Mouse (Mus musculus): ENCODE results near the gene Kcnd3.

Kcnd3 gene

GRCm38 (mm10) chr3:105585734-105586159, 133.6 kb downstream of the Kcnd3 start:
- DNase-seq (ENCODE audit: low read depth, low spot score): no peak

DNA sequence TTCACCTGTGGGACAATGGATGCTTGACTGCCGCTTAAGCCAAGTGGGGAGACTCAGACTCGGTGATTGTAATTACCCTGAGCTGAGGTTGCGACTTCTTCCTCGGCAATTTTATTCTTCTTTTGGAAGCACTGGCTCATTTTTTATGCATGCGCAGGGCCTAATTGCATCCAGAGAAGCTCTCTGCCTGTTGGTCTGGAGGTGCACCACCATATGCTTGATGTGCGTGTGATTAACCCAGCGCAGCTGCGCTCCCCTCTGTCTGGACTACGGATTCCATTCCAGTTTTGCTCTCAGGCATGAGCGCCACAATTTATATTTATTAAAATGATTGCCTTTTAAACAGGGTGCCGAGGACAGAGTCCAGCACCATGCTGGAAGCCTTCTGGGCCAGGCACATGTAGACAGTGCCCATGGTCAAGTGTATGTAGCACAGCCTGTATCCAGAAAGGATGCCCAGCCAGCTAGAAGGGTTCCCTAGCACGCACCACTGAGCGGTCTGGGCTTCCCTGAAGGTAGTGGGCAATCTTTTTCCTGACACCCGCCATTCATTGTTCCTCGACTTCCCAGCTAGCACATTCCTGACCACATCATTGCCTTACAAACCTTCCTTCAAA, 138.0 kb downstream of the Kcnd3 start:
- DNase-seq (ENCODE audit: low read depth, low spot score): no peak

GRCm38 (mm10) chr3:105591766-105592165, 139.6 kb downstream of the Kcnd3 start:
- DNase-seq (ENCODE audit: low read depth, low spot score): no peak

DNA sequence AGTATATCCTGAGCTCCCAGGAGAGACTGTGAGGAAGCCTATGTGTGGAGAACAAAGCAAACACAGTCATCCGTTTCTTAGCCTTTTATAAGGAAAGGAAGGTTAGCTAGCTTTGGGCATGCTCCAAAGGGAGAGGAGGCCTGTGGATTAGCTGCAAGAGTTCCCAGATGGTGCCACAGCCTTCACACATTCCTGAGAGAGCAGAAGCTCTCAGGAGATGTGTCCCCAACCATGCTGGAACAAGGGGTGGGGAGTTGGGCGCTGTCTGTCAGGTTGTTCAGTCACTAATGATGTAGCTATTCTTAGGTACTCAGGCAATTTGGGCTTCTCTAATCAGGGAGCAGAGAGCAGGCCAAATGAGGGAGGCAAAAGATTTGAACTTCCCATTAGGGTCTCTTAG, 140.1 kb downstream of the Kcnd3 start:
- no peak for DNase-seq (ENCODE audit: low read depth, low spot score)

DNA sequence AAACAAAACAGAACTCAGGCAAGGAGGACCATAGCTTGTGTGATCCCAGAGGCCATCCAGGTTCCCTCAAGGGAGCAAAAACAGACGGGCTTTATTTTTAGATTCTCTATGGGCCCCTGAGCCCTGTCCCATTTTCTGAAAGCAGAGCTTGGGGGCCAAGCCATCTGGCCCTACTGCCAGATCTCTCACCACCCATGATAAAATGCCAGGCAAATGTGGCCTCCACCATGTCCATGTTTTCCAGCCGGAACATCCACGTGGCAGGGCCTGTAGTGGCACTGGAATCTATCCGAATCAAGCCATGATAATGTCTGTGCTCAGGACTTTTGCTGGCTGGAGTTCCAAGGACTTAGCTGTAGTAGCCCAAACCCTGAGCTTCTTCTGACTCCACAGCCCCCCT, 148.4 kb downstream of the Kcnd3 start:
- DNase-seq (ENCODE audit: low read depth, low spot score): no peak

- no peak for DNase-seq (ENCODE audit: low read depth, low spot score)
These were observed 150.8 kb downstream of the Kcnd3 start for GRCm38 (mm10) chr3:105602966-105603365.

GRCm38 (mm10) chr3:105605726-105606125, 153.6 kb downstream of the Kcnd3 start:
- DNase-seq (ENCODE audit: low read depth, low spot score): no peak

DNA sequence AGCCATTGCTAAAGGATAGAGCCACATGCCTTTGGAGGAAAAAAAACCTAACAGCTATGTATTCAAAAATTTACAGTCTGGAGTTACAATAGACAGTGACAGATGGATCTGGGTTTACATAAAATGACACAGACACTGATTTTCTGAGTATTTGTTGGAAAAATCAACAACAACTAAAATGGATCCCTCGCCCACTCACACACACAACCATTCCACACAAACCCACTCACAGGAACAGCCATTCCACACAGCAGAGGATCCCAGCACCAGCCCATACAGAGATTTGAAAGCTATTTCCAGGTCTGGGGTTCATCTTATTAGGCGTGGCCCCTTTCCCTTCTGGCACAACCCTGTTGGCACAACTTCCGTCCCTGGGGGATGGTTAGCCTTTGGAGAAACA, 156.7 kb downstream of the Kcnd3 start:
- DNase-seq (ENCODE audit: low read depth, low spot score): no peak

GRCm38 (mm10) chr3:105611531-105612422, 159.6 kb downstream of the Kcnd3 start:
- no peak for DNase-seq (ENCODE audit: low read depth, low spot score)

- DNase-seq (ENCODE audit: low read depth, low spot score): no peak
These were observed 160.3 kb downstream of the Kcnd3 start for GRCm38 (mm10) chr3:105612423-105612814.

- no peak for DNase-seq (ENCODE audit: low read depth, low spot score)
These were observed 165.0 kb downstream of the Kcnd3 start for GRCm38 (mm10) chr3:105616861-105617743.

DNA sequence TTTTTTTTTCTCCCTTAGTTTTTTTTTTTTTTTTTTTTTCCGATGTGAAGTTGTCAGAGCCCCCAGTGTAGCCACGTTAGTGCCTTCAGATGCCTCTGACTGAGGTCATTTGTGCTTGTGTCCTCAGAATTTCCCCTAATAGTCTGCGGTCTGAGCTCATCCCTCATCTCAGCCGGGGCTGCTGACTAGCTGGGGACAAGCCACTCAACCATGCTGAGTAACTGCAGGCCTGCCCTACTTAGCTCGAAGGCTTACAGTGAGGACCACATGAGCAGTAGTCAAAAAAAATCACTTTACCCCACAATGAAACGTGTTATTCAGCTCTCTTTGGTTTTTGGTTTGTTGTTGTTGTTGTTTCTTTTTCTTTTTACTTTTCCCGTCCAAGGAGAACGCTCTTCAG, 169.0 kb downstream of the Kcnd3 start:
- no peak for DNase-seq (ENCODE audit: low read depth, low spot score)

DNA sequence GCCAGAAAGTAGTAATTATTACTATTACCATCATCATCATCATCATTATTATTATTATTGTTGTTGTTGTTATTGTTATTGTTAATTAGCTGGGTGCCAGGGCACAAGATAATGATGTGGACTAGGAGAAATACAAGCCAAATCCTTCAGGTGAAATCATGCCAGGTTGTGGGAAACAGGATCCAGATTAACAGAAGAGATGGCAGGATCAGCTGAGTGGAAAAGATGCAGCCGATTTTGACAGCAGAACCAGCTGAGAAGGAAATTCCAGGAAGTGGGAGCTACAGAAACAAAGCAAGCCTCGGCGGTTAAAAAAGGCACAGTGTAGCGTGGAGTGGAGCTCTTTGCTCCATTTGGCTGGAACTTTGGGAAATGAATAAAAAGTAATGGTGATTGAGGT, 171.0 kb downstream of the Kcnd3 start:
- DNase-seq (ENCODE audit: low read depth, low spot score): no peak

DNA sequence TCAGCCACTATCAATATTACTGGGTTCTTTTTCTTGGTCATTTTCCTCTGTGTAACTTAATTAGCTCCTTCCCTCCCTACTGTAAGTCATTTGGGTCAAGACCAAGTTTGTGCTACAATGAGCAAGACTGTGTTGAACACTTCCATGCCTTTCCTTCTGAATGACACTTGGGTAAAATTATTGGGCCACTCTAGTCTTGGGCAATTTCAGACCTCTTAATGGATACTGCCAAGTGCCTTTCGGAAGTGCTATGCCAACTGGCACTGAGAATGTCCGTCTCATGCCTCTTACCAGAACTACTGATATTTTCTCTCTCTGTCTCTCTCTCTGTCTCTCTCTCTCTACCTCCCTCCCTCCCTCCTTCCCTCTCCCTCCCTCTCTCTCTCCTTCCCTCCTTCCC, 173.8 kb downstream of the Kcnd3 start:
- no peak for DNase-seq (ENCODE audit: low read depth, low spot score)

DNA sequence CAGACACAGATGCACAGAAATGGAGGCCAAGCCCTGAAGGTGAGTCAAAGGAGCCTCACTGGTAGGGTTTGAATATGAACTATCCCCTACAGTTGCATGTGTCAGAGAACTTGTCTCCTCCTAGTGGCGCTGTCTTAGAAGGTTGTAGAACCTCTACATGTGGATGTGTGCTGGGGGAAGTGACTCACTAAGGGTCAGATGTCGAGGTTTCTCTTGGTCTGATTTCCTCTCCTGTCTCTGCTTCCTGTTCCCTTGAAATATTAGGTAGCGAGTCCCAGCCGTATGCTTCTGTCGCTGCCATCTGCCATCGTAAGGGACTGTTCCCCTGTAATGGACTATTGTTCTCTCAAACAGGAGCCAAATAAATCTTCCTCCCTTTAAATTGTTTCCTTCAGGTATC, 175.1 kb downstream of the Kcnd3 start:
- DNase-seq (ENCODE audit: low read depth, low spot score): no peak

GRCm38 (mm10) chr3:105632296-105632695, 180.2 kb downstream of the Kcnd3 start:
- DNase-seq (ENCODE audit: low read depth, low spot score): no peak

DNA sequence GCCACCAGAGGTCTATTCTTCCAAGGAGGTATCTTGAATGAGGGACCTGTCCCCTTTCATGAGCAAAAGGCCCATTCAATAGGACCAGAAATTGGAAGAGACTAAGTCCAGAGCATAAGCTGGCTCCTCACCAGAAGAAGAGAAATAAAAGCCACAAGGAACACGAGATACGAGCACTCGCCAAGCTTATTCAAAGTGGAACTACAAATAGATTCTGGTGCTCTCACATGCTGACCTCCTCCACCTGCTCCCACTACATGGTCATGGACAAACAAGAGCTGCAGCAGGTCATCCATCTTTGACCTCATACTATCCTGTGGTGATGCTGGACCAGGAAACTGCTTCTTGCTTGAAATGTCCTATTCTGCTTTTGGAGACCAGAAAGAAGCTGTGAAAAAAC, 180.9 kb downstream of the Kcnd3 start:
- DNase-seq (ENCODE audit: low read depth, low spot score): no peak

DNA sequence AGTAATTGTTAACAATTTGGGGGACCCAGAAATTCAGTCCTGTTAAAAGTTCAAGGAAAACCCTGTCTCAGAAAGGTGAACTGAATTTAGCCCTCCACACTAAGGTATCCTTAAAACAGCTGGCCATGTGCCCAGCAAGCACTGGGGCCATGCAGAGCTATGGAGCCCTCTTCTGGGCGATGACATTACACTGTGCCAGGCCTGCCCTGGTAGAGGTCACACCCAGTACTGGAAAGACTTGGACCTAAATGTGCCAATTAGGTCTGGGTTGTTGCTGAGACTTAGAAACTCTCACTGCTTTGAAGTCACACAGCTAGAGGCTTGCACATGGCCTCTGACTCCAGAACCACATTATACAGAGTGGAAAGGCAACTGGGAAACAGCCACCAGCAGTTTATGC, 190.1 kb downstream of the Kcnd3 start:
- peak; percentile 14 for DNase-seq (ENCODE audit: low read depth, low spot score)

GRCm38 (mm10) chr3:105643566-105643965, 191.4 kb downstream of the Kcnd3 start:
- DNase-seq (ENCODE audit: low read depth, low spot score): no peak

- no peak for DNase-seq (ENCODE audit: low read depth, low spot score)
These were observed 196.9 kb downstream of the Kcnd3 start for GRCm38 (mm10) chr3:105648889-105649567.

GRCm38 (mm10) chr3:105653544-105654380, 201.6 kb downstream of the Kcnd3 start:
- no peak for DNase-seq (ENCODE audit: low read depth, low spot score)

Data from 3T3-L1 (cell line).